Mouse (Mus musculus): Measurements from ENCODE around the gene Top3a.

DNA sequence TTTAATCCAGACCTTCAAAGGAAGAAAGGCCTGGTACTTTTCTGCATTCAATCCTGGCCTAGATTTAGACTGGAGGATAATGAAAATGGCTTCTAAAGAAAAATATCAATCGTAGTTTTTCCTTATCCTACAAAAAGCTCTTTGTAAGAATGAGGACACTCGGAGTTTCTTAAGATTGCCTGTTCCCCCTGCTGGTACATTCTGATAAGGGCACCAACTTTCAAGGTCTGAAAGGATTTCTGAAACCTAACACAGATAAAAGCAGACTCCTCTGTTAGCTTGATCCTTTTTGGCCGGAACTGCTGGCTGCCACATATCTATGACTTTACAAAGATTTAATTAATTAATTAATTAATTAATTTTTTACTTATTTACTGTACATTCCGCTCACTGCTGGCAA lies 10.2 kb downstream of the Top3a start:
- TF ChIP-seq POLR2A (IDR thresholded peaks at IDR 0.05; ENCODE audit: low read depth, low read length) (no peak), CTCF (IDR thresholded peaks at IDR 0.05; ENCODE audit: extremely low read depth, insufficient read length, insufficient replicate concordance, low read depth, low read length) (no peak)
